Mouse (Mus musculus) forebrain, embryonic 14.5 days (tissue): ENCODE data around the gene Psmg4. TPM values are rescaled to one million over a fixed set of nuclear protein-coding genes. Genes with fewer than 3 reads are reported as not detected.
A peak's percentile ranks its signal among the peaks of the same experiment; 100 is the strongest.

Experiments used
- ATAC-seq: fragments of 200-750 bp; cut with Nextera tagmentation; 2 replicates; pipeline ENCODE4 v1.8.0; 2017; ENCODE audit warnings: mild to moderate bottlenecking, moderate library complexity
- DNase-seq: peaks from one replicate; pipeline ENCODE4 v3.0.0-alpha.2; 2015; ENCODE audit warnings: low spot score
- H3K27ac ChIP-seq: fragments of 300-500 bp; sonication (generic); 2 replicates; pipeline ENCODE4 v1.5.1; 2014; ENCODE audit warnings: low read depth, mild to moderate bottlenecking, control low read depth, low read length, moderate library complexity
- H3K27me3 ChIP-seq: fragments of 300-500 bp; sonication (generic); replicated peaks from 2 replicates; pipeline ENCODE4 v1.6.1; 2014; ENCODE audit warnings: low read length, control low read depth, mixed read lengths; ENCODE audit not compliant: control insufficient read depth, insufficient read depth
- H3K36me3 ChIP-seq: fragments of 300-500 bp; sonication (generic); 2 replicates; pipeline ENCODE4 v1.6.1; 2014; ENCODE audit warnings: low read length, control low read depth; ENCODE audit not compliant: control insufficient read depth, insufficient read depth
- H3K4me1 ChIP-seq: fragments of 300-500 bp; sonication (generic); 2 replicates; pipeline ENCODE4 v1.6.1; 2014; ENCODE audit warnings: antibody characterized with exemption, low read length, control low read depth; ENCODE audit not compliant: control insufficient read depth, insufficient read depth
- H3K4me2 ChIP-seq: fragments of 300-500 bp; sonication (generic); 2 replicates; pipeline ENCODE4 v1.6.1; 2014; ENCODE audit warnings: mild to moderate bottlenecking, control low read depth, low read length
- H3K4me3 ChIP-seq: fragments of 300-500 bp; sonication (generic); 2 replicates; pipeline ENCODE4 v1.5.1; 2014; ENCODE audit warnings: low read depth, low read length, control low read depth
- H3K9ac ChIP-seq: fragments of 300-500 bp; sonication (generic); 2 replicates; pipeline ENCODE4 v1.6.1; 2014; ENCODE audit warnings: mild to moderate bottlenecking, low read length, control low read depth, moderate library complexity
- H3K9me3 ChIP-seq: fragments of 300-500 bp; sonication (generic); replicated peaks from 2 replicates; pipeline ENCODE4 v1.6.1; 2016; ENCODE audit warnings: low read length, control low read depth, mixed read lengths; ENCODE audit not compliant: control insufficient read depth
- WGBS: fragments of 180-500 bp; shearing (Covaris S2); extraction: QIAGEN DNeasy Blood & Tissue Kit; methylation state at CpG from one replicate; pipeline ENCODE4 v1.1.7; 2014; 5-methylcytosine and 5-hydroxymethylcytosine counted together
- polyA plus RNA-seq: library from polyadenylated mRNA; unstranded; fragments of >200 nt; fragmentation: Nextera tagmentation; extraction: Ambion mirVana; gene quantifications from 2 replicates; pipeline ENCODE4 v1.2.1, GENCODE M21; 2014

The Psmg4 gene
- polyA plus RNA-seq: 92.0 and 113 TPM in 2 replicates

DNA sequence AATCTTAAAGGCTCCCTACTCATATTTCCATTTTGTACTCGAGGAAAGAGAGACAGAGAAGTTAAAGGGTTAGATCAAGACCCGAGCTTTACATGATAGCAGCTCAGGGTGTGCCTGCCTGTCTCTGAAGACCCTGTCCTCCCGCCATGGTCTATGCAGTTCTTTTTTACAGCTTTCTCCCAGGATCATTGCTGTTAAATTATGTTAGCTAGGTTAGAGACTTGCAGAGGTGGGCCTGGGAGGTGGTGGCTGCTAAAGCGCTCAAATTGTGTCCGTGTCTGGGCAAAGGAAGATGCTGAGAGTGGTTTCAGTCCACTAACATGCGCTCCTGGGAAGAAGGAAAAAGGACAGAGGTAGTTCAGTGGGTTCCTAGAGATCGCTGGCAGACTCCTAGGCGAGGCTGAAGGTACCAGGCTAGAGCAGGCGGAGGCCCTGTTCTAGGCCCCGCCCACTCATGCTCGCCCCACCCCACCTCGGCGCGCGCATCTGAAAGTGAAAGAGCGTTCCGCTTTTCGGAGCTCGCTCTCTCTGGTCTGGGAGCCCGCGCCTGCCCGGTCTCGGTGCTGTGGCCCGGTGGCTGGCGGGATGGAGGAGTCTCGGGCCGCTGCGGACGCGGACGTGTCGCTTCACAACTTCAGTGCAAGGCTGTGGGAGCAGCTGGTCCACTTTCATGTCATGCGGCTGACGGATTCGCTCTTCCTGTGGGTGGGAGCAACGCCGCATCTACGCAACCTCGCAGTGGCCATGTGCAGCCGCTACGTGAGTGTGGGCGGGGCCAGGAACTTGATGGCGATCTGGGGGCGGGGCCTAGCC, at the start of gene Psmg4:
TSS of gene Psmg4 (plus strand) at position 474 of the 813 bp plus-strand sequence.
- DNase-seq (peak; percentile 95), ATAC-seq (peak; percentile 96)
- H3K4me1 ChIP-seq: peaks cover 5% of the 10 kb centered on the region
- H3K27me3 ChIP-seq: no peaks in the 10 kb centered on the region
- H3K9ac ChIP-seq: peak within 1 kb of the TSS; percentile 72
- peak within 1 kb of the TSS; percentile 65 for H3K4me2 ChIP-seq
- peak within 1 kb of the TSS; percentile 90 for H3K27ac ChIP-seq
- peak within 1 kb of the TSS; percentile 64 for H3K4me3 ChIP-seq
- H3K9me3 ChIP-seq: no peaks in the 10 kb centered on the region
- H3K36me3 ChIP-seq: peaks cover 9% of the 10 kb centered on the region
- 4% methylated on average over 41 of the region's 44 CpGs for WGBS

DNA sequence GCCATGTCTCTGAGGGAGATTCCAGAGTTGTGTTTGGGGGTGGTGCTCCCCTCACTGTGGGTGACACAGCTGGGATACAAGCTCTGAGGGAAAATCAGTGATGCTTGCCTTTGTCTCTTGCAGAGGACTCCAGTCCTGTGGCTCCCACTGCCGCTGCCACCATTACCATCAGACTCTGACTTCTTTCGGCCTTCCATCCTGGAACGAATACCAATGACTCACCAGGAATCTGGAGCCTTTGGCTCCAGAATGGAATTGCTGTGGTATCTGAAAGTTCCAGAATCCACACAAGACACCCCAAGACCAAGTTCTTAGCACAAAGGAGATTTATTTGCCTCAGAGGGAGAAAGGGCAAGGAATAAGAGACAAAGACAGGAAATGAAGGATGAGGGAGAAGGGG, 49.7 kb upstream of the Psmg4 start:
- Histone ChIP-seq H3K36me3 (no peaks in the 10 kb centered on the region), H3K4me3 (no peak overlapping the region), H3K4me2 (no peak overlapping the region), H3K4me1 (no peaks in the 10 kb centered on the region), H3K27me3 (no peaks in the 10 kb centered on the region), H3K9ac (no peak overlapping the region), H3K9me3 (no peaks in the 10 kb centered on the region), H3K27ac (no peak overlapping the region)
- ATAC-seq (no peak), DNase-seq (no peak)
- 89% methylated on average over 3 of the region's 3 CpGs for WGBS

DNA sequence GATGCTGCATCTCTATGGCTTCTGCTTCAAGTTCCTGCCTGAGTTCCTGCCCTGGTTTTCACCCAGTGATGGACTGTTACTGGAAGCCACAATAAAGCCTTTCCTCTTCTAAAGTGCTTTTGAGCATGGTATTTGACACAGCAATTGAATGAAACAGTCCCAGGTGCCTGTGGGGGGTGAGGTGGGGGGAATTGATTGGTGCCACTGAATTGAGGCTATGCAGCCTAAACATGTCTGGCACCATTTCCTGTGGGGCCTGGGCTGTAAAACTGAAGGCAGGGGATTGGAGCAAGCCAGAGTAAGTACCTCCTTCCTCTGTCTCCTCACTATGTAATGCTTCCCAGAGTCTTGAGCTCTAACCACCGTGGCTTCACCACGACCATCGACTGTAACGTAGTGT, 48.1 kb upstream of the Psmg4 start:
- Histone ChIP-seq H3K4me3 (no peak overlapping the region), H3K4me1 (no peaks in the 10 kb centered on the region), H3K9ac (no peak overlapping the region), H3K27me3 (no peaks in the 10 kb centered on the region), H3K36me3 (no peaks in the 10 kb centered on the region), H3K27ac (no peak overlapping the region), H3K4me2 (no peak overlapping the region), H3K9me3 (no peaks in the 10 kb centered on the region)
- WGBS: 90% methylated on average over 4 of the region's 4 CpGs
- ATAC-seq (no peak), DNase-seq (no peak)

DNA sequence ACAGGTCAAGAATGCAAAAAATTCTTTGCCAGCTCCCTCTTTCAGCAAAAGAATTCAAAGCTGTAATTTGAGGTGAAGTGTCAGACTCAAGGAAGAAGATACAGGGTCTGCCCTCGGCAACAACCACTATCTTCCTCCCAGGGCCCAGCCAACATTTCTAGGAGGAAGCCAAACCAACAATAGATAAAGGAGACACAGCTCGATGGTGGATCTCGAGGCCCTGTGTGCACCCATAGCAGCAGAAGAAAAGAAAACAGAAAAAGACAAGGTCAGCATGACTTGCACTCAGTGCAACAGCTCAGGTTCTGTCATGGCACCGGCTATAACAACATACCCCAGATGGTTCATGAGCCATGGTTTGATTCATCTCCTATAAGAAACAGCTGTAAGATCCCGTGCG, 46.3 kb upstream of the Psmg4 start:
- WGBS: 89% methylated on average over 6 of the region's 6 CpGs
- no peaks in the 10 kb centered on the region for H3K9me3 ChIP-seq
- no peak for ATAC-seq
- H3K4me3 ChIP-seq: no peak overlapping the region
- H3K4me1 ChIP-seq: no peaks in the 10 kb centered on the region
- DNase-seq: no peak
- H3K9ac ChIP-seq: no peak overlapping the region
- no peaks in the 10 kb centered on the region for H3K27me3 ChIP-seq
- H3K27ac ChIP-seq: no peak overlapping the region
- H3K4me2 ChIP-seq: no peak overlapping the region
- peaks cover 2% of the 10 kb centered on the region; the same call in 1 of the 2 replicates for H3K36me3 ChIP-seq

DNA sequence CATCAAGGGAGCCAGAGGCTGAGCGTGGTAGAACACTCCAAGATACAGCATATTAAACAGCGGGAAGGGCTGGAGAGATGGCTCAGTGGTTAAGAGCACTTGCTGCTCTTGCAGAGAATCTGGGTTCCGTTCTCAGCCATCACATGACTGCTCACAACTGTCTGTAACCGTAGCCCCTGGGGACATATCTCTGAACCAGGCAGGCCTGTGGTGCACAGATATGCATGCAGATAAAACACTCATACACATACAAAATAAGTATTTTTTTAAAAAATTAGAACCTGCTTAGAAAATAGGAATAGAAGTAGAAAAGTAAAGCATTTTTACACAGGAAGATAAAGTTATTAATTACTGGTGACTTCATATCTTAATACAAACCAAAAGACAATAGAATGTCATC, 43.9 kb upstream of the Psmg4 start:
- H3K9me3 ChIP-seq: no peaks in the 10 kb centered on the region
- H3K36me3 ChIP-seq: peaks cover 21% of the 10 kb centered on the region
- 89% methylated on average over 4 of the region's 4 CpGs for WGBS
- peaks cover 12% of the 10 kb centered on the region for H3K4me1 ChIP-seq
- H3K27ac ChIP-seq: no peak overlapping the region
- H3K4me3 ChIP-seq: no peak overlapping the region
- H3K4me2 ChIP-seq: no peak overlapping the region
- H3K9ac ChIP-seq: no peak overlapping the region
- no peaks in the 10 kb centered on the region for H3K27me3 ChIP-seq
- DNase-seq (no peak), ATAC-seq (no peak)

DNA sequence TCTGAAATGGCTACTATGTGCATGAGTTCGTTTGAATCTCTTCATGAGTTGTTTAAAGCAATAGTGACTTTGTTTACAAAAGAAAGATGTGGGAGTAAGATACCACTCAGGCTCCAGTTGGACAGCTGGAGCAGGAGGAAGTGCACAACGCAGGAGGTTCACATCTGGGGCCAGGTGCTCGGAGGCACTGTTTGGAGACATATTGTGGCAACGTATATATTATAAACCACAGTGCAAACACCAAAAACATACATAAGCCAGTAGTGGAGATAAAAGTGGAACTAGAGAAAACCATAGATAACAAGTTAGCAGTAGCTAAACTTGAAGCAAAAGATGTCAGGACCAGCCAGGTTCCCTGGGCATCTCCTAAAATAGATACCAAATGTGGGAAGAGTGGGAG, 43.4 kb upstream of the Psmg4 start:
- Histone ChIP-seq H3K4me2 (no peak overlapping the region), H3K9ac (no peak overlapping the region), H3K4me1 (peaks cover 17% of the 10 kb centered on the region), H3K4me3 (no peak overlapping the region), H3K9me3 (no peaks in the 10 kb centered on the region), H3K36me3 (peaks cover 26% of the 10 kb centered on the region), H3K27me3 (no peaks in the 10 kb centered on the region), H3K27ac (no peak overlapping the region)
- ATAC-seq (no peak), DNase-seq (no peak)
- 85% methylated on average over 4 of the region's 4 CpGs for WGBS

DNA sequence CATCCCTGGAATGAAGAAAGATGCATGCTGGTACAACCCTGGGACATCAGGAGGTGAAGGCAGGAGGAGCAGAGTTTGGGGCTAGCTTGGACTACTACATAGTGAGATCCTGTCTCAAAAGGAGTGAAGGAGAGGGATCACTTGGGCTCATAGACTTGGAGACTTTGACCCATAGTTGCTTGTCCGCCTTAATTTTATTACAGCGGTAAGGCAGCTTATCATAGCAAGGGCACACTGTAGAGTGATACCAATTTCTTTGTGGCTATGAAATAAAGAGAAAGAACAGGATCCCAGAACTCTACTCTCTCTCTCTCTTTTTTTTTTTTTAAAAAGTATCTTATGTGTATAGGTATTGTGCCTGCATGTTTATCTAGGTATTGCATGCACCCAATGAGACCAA, 42.2 kb upstream of the Psmg4 start:
- DNase-seq: no peak
- WGBS: 97% methylated on average over 2 of the region's 2 CpGs
- peaks cover 38% of the 10 kb centered on the region for H3K36me3 ChIP-seq

DNA sequence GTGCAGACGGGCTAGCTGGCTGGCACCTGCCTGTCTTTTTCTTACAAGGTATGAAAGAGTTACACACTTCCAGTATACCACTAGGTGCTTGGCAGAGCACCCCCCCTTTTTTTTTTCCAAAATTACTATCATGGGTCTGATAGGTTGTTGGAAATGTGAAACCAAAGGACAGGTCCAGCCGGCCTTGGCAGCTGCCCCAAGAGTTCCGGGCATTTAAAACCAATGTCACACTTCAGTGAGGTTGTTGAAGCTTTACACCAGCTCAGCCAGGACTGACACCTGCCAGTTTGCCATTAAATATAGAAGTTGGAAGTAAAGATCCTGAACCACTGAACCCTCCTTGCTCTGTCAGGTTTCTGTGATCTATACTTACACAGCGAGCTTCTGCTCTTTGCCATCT, 37.1 kb upstream of the Psmg4 start:
- Histone ChIP-seq H3K9me3 (no peaks in the 10 kb centered on the region), H3K36me3 (peaks cover 60% of the 10 kb centered on the region), H3K4me3 (peak overlapping the region; percentile 41), H3K27me3 (no peaks in the 10 kb centered on the region), H3K4me1 (peaks cover 33% of the 10 kb centered on the region), H3K9ac (peak overlapping the region; percentile 62), H3K27ac (no peak overlapping the region), H3K4me2 (peak overlapping the region; percentile 69)
- DNase-seq: no peak
- 58% methylated on average over 4 of the region's 4 CpGs for WGBS
- no peak for ATAC-seq

More for the DNA sequence above, 42.2 kb upstream of the Psmg4 start:
- Histone ChIP-seq H3K4me3 (no peak overlapping the region), H3K27me3 (no peaks in the 10 kb centered on the region), H3K27ac (no peak overlapping the region), H3K4me1 (peaks cover 27% of the 10 kb centered on the region), H3K9me3 (no peaks in the 10 kb centered on the region), H3K9ac (no peak overlapping the region), H3K4me2 (no peak overlapping the region)
- no peak for ATAC-seq
